Mouse (Mus musculus): ENCODE results near the gene Ppp2r5a. TPM values are rescaled to one million over a fixed set of nuclear protein-coding genes. Genes with fewer than 3 reads are reported as not detected.

Gene Ppp2r5a
- polyA plus RNA-seq, 1 experiment from 2014 or later: 43.4 TPM

- Histone ChIP-seq H3K9ac (ENCODE audit: low read depth, low read length) (no peak overlapping the region), H3K9me3 (replicated peaks; ENCODE audit: control insufficient read depth, low read length) (no peaks in the 10 kb centered on the region), H3K27ac (ENCODE audit: low read depth, low read length) (no peak overlapping the region), H3K4me3 (ENCODE audit: low read depth, low read length) (no peak overlapping the region), H3K4me2 (no peak overlapping the region), H3K27me3 (ENCODE audit: control insufficient read depth, insufficient read depth, low read length) (no peaks in the 10 kb centered on the region), H3K4me1 (ENCODE audit: control insufficient read depth, insufficient read depth, low read length) (peaks cover 31% of the 10 kb centered on the region), H3K36me3 (ENCODE audit: control insufficient read depth, insufficient read depth, low read length) (no peaks in the 10 kb centered on the region)
- 54% methylated on average over 4 of the region's 4 CpGs for WGBS (ENCODE audit: insufficient replicate concordance)
- no peak for ATAC-seq (replicated peaks; ENCODE audit: insufficient number of reproducible peaks, low FRiP score, low TSS enrichment)
Measured at GRCm38 (mm10) chr1:191422164-191422563, 19.1 kb upstream of the Ppp2r5a start.

- peak overlapping the region; percentile 86 for H3K27ac ChIP-seq (ENCODE audit: low read depth, low read length)
- no peak overlapping the region for H3K4me3 ChIP-seq (ENCODE audit: low read depth, low read length)
- no peaks in the 10 kb centered on the region for H3K9me3 ChIP-seq (replicated peaks; ENCODE audit: control insufficient read depth, low read length)
- no peaks in the 10 kb centered on the region for H3K27me3 ChIP-seq (ENCODE audit: control insufficient read depth, insufficient read depth, low read length)
- H3K9ac ChIP-seq (ENCODE audit: low read depth, low read length): peak overlapping the region; percentile 43; the same call in 1 of the 2 replicates
- no peak for ATAC-seq (replicated peaks; ENCODE audit: insufficient number of reproducible peaks, low FRiP score, low TSS enrichment)
- no peak overlapping the region for H3K4me2 ChIP-seq
- WGBS (ENCODE audit: insufficient replicate concordance): 50% methylated on average over 1 of the region's 1 CpGs
- peaks cover 32% of the 10 kb centered on the region for H3K4me1 ChIP-seq (ENCODE audit: control insufficient read depth, insufficient read depth, low read length)
- H3K36me3 ChIP-seq (ENCODE audit: control insufficient read depth, insufficient read depth, low read length): no peaks in the 10 kb centered on the region
Measured at GRCm38 (mm10) chr1:191421426-191421999, 18.4 kb upstream of the Ppp2r5a start.

GRCm38 (mm10) chr1:191420930-191421404 lies 17.9 kb upstream of the Ppp2r5a start:
- no peak; the same call in 1 of the 2 replicates for ATAC-seq (replicated peaks; ENCODE audit: insufficient number of reproducible peaks, low FRiP score, low TSS enrichment)
- H3K9ac ChIP-seq (ENCODE audit: low read depth, low read length): no peak overlapping the region; the same call in 1 of the 2 replicates
- 14% methylated on average over 6 of the region's 6 CpGs for WGBS (ENCODE audit: insufficient replicate concordance)
- peaks cover 35% of the 10 kb centered on the region for H3K4me1 ChIP-seq (ENCODE audit: control insufficient read depth, insufficient read depth, low read length)
- H3K9me3 ChIP-seq (replicated peaks; ENCODE audit: control insufficient read depth, low read length): no peaks in the 10 kb centered on the region
- H3K36me3 ChIP-seq (ENCODE audit: control insufficient read depth, insufficient read depth, low read length): no peaks in the 10 kb centered on the region
- H3K4me2 ChIP-seq: peak overlapping the region; percentile 7; the same call in 1 of the 2 replicates
- H3K4me3 ChIP-seq (ENCODE audit: low read depth, low read length): no peak overlapping the region
- peak overlapping the region; percentile 86 for H3K27ac ChIP-seq (ENCODE audit: low read depth, low read length)
- H3K27me3 ChIP-seq (ENCODE audit: control insufficient read depth, insufficient read depth, low read length): no peaks in the 10 kb centered on the region

- no peaks in the 10 kb centered on the region for H3K27me3 ChIP-seq (ENCODE audit: control insufficient read depth, insufficient read depth, low read length)
- no peaks in the 10 kb centered on the region for H3K9me3 ChIP-seq (replicated peaks; ENCODE audit: control insufficient read depth, low read length)
- no peak overlapping the region for H3K4me3 ChIP-seq (ENCODE audit: low read depth, low read length)
- 12% methylated on average over 8 of the region's 8 CpGs for WGBS (ENCODE audit: insufficient replicate concordance)
- no peaks in the 10 kb centered on the region for H3K36me3 ChIP-seq (ENCODE audit: control insufficient read depth, insufficient read depth, low read length)
- peaks cover 32% of the 10 kb centered on the region for H3K4me1 ChIP-seq (ENCODE audit: control insufficient read depth, insufficient read depth, low read length)
- peak overlapping the region; percentile 86 for H3K27ac ChIP-seq (ENCODE audit: low read depth, low read length)
- H3K4me2 ChIP-seq: peak overlapping the region; percentile 7; the same call in 1 of the 2 replicates
- 0 out of 2 replicates have a peak overlapping the region, but pooled peaks have one; percentile 3 for H3K9ac ChIP-seq (ENCODE audit: low read depth, low read length)
- no peak for ATAC-seq (replicated peaks; ENCODE audit: insufficient number of reproducible peaks, low FRiP score, low TSS enrichment)
Measured at GRCm38 (mm10) chr1:191419991-191420751, 17.1 kb upstream of the Ppp2r5a start.

- ATAC-seq (replicated peaks; ENCODE audit: insufficient number of reproducible peaks, low FRiP score, low TSS enrichment): no peak
- Histone ChIP-seq H3K9me3 (replicated peaks; ENCODE audit: control insufficient read depth, low read length) (no peaks in the 10 kb centered on the region), H3K9ac (ENCODE audit: low read depth, low read length) (no peak overlapping the region), H3K27ac (ENCODE audit: low read depth, low read length) (peak overlapping the region; percentile 29; the same call in 1 of the 2 replicates), H3K4me2 (no peak overlapping the region), H3K27me3 (ENCODE audit: control insufficient read depth, insufficient read depth, low read length) (no peaks in the 10 kb centered on the region), H3K36me3 (ENCODE audit: control insufficient read depth, insufficient read depth, low read length) (no peaks in the 10 kb centered on the region), H3K4me1 (ENCODE audit: control insufficient read depth, insufficient read depth, low read length) (peaks cover 28% of the 10 kb centered on the region), H3K4me3 (ENCODE audit: low read depth, low read length) (no peak overlapping the region)
- WGBS (ENCODE audit: insufficient replicate concordance): 53% methylated on average over 6 of the region's 6 CpGs
Measured at GRCm38 (mm10) chr1:191419421-191419820, 16.3 kb upstream of the Ppp2r5a start.

- peak overlapping the region; percentile 29; the same call in 1 of the 2 replicates for H3K27ac ChIP-seq (ENCODE audit: low read depth, low read length)
Measured at GRCm38 (mm10) chr1:191418936-191419335, 15.9 kb upstream of the Ppp2r5a start.

GRCm38 (mm10) chr1:191417111-191417510 lies 14.0 kb upstream of the Ppp2r5a start:
- Histone ChIP-seq H3K27ac (ENCODE audit: low read depth, low read length) (no peak overlapping the region), H3K4me3 (ENCODE audit: low read depth, low read length) (no peak overlapping the region), H3K9ac (ENCODE audit: low read depth, low read length) (no peak overlapping the region), H3K27me3 (ENCODE audit: control insufficient read depth, insufficient read depth, low read length) (no peaks in the 10 kb centered on the region), H3K4me1 (ENCODE audit: control insufficient read depth, insufficient read depth, low read length) (peaks cover 28% of the 10 kb centered on the region), H3K4me2 (no peak overlapping the region), H3K36me3 (ENCODE audit: control insufficient read depth, insufficient read depth, low read length) (no peaks in the 10 kb centered on the region), H3K9me3 (replicated peaks; ENCODE audit: control insufficient read depth, low read length) (no peaks in the 10 kb centered on the region)
- ATAC-seq (replicated peaks; ENCODE audit: insufficient number of reproducible peaks, low FRiP score, low TSS enrichment): no peak
- WGBS (ENCODE audit: insufficient replicate concordance): 71% methylated on average over 5 of the region's 5 CpGs

More at GRCm38 (mm10) chr1:191418936-191419335, 15.9 kb upstream of the Ppp2r5a start:
- no peak for ATAC-seq (replicated peaks; ENCODE audit: insufficient number of reproducible peaks, low FRiP score, low TSS enrichment)
- H3K9ac ChIP-seq (ENCODE audit: low read depth, low read length): no peak overlapping the region
- WGBS (ENCODE audit: insufficient replicate concordance): 60% methylated on average over 4 of the region's 4 CpGs
- no peaks in the 10 kb centered on the region for H3K9me3 ChIP-seq (replicated peaks; ENCODE audit: control insufficient read depth, low read length)
- H3K4me1 ChIP-seq (ENCODE audit: control insufficient read depth, insufficient read depth, low read length): peaks cover 28% of the 10 kb centered on the region
- no peak overlapping the region for H3K4me3 ChIP-seq (ENCODE audit: low read depth, low read length)
- H3K4me2 ChIP-seq: no peak overlapping the region
- no peaks in the 10 kb centered on the region for H3K36me3 ChIP-seq (ENCODE audit: control insufficient read depth, insufficient read depth, low read length)
- no peaks in the 10 kb centered on the region for H3K27me3 ChIP-seq (ENCODE audit: control insufficient read depth, insufficient read depth, low read length)

- Histone ChIP-seq H3K4me3 (ENCODE audit: low read depth, low read length) (no peak overlapping the region), H3K36me3 (ENCODE audit: control insufficient read depth, insufficient read depth, low read length) (no peaks in the 10 kb centered on the region), H3K4me2 (no peak overlapping the region), H3K9ac (ENCODE audit: low read depth, low read length) (no peak overlapping the region), H3K27me3 (ENCODE audit: control insufficient read depth, insufficient read depth, low read length) (no peaks in the 10 kb centered on the region), H3K9me3 (replicated peaks; ENCODE audit: control insufficient read depth, low read length) (no peaks in the 10 kb centered on the region), H3K27ac (ENCODE audit: low read depth, low read length) (no peak overlapping the region), H3K4me1 (ENCODE audit: control insufficient read depth, insufficient read depth, low read length) (peaks cover 24% of the 10 kb centered on the region)
- WGBS (ENCODE audit: insufficient replicate concordance): 52% methylated on average over 3 of the region's 3 CpGs
- no peak for ATAC-seq (replicated peaks; ENCODE audit: insufficient number of reproducible peaks, low FRiP score, low TSS enrichment)
Measured at GRCm38 (mm10) chr1:191416611-191417010, 13.5 kb upstream of the Ppp2r5a start.

Measured in heart, embryonic 11.5 days (tissue).